Mouse (Mus musculus) C2C12 (cell line): ENCODE data around the gene Crip2.

Experiments
- CEBPB ChIP-seq: IDR thresholded peaks from one replicate; pipeline ENCODE4 v1.6.1; 2011; ENCODE audit warnings: low read depth, mild to moderate bottlenecking, control low read depth, moderate library complexity
- CTCF ChIP-seq: IDR thresholded peaks from one replicate; pipeline ENCODE4 v1.5.1; 2011; ENCODE audit not compliant: control insufficient read depth, insufficient read depth, insufficient read length
- FOSL1 ChIP-seq: IDR thresholded peaks from one replicate; pipeline ENCODE4 v1.8.0; 2011; ENCODE audit warnings: mild to moderate bottlenecking, low read length; ENCODE audit not compliant: poor library complexity, insufficient read depth, severe bottlenecking
- MAX ChIP-seq: IDR thresholded peaks from one replicate; pipeline ENCODE4 v1.6.1; 2011; ENCODE audit warnings: mild to moderate bottlenecking, control low read depth
- MYOD1 ChIP-seq: IDR thresholded peaks from one replicate; pipeline ENCODE4 v1.6.1; 2011; ENCODE audit warnings: low read depth; ENCODE audit not compliant: control insufficient read depth, insufficient read length
- MYOG ChIP-seq: IDR thresholded peaks from one replicate; pipeline ENCODE4 v1.6.1; 2011; ENCODE audit not compliant: control insufficient read depth, insufficient read length; ENCODE audit errors: extremely low read depth
- USF1 ChIP-seq: IDR thresholded peaks from one replicate; pipeline ENCODE4 v1.6.1; 2011; ENCODE audit warnings: low read depth, mild to moderate bottlenecking, control low read depth, moderate library complexity

- no peak for TF ChIP-seq CTCF
- no peak for TF ChIP-seq MYOG
- TF ChIP-seq MAX = no peak
- TF ChIP-seq MYOD1 = no peak
- TF ChIP-seq USF1 = no peak
- TF ChIP-seq CEBPB = no peak
- no peak for TF ChIP-seq FOSL1
These were observed 1.5 kb downstream of the Crip2 start for GRCm38 (mm10) chr12:113141531-113141973.
